Mouse (Mus musculus): ENCODE measurements around the gene Lrmda.
A peak's percentile ranks its signal among the peaks of the same experiment; 100 is the strongest.

Gene Lrmda

DNA sequence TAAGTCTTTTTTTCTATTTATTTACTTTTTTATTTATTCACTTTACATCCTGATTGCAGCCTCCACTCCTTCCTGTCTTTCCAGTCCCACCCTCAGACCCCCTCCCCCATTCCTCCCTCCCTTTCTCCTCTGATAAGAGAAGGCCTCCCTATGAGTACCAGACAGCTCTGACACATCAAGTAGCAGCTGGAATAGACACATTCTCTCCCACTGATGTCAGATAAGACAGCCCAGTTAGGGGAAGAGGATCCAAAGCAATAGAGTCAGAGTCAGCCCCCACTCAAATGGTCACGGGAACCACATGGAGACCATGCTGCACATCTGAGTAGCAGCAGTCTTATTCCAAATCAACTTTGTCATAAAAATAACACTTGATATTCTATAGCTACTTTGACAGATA lies 700.5 kb downstream of the Lrmda start:
- DNase-seq (ENCODE audit: low spot score in 2 of 2), result no peak

DNA sequence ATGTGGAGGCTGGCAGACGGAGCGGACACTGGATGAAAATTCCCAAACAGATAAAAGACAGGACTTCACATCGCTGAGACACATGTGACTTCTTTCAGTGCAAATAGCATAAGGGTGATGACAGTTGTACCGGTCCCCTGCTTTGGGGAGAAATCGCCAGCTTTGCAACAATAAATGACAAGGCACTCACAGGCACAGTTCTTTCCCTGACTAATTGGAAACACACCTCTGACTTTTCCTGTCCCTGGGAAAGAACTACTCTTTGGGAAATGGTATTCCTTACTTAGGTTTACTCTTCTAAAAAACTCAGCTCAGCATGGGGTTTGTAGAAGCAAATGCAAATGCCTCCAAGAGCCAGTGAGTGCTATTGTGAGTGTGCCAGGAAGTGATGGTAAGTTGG lies 702.3 kb downstream of the Lrmda start:
- DNase-seq (ENCODE audit: low spot score in 2 of 2), result no peak

DNA sequence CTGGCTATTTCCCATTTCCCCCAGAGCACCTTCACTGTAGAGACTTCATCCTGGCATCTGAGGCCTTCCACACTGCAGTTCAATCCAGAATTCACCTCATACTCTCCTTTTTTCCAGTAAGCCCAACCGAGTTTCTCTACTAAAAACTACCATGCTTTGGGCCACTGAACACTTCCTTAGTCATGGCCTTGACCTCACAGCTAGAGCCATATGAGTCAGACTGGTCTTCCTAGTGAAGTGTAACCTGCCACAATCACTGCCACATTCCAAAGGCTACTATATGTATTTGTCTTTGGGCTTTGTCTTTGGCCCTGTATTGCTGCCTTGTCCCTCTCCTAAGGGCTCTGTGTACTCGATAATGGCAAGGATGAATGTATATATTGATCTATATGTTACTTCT lies 708.0 kb downstream of the Lrmda start:
- no peak for DNase-seq (ENCODE audit: low spot score in 2 of 2)

DNA sequence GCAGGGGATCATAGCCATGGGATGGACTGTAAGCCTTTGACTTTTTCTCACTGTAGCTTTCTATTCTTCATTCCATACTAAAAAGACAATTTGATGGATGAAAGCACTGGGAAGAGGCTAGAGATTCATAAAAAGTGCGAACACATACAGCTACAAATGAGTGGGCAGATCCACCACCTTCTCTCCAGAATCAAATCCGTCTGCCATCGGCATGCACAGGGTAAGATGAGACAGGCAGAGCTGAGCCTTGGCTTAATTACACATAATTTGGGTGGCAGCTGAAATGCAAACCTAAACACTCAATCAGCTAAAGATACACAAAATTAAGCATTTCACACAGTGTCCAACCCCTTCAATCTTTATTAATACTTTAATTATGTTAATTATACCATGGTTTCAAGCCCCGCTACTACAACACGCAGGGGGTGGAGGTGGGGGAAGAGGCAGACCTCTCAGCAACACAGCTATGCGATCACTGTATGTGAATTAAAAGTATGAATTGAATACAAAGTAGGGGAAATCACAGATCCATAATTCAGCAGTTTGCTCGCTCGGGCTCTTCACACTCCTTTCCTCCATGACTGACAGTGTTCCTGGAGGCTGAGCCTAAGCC lies 709.2 kb downstream of the Lrmda start:
- no peak for DNase-seq (ENCODE audit: low spot score in 2 of 2)

DNA sequence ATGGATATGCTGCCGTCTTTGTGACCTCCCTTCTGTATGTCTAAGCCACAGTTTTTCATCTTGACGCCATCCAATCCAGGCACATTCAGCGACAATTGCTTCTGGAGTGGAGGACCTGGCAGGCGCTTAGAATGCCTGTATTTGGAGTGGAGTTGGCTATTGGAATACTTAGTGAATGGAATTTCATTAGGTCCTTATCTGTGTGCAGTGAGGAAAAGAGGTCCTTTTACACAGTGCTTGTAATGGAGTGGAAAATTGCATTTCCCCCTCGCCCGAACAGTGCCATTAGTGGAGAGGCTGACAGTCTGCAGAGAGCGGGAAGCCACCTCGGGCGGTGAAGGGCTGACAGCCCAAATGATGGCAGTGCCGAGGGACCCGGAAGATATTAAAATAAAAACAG lies 719.1 kb downstream of the Lrmda start:
- DNase-seq (ENCODE audit: low spot score in 2 of 2), result no peak

DNA sequence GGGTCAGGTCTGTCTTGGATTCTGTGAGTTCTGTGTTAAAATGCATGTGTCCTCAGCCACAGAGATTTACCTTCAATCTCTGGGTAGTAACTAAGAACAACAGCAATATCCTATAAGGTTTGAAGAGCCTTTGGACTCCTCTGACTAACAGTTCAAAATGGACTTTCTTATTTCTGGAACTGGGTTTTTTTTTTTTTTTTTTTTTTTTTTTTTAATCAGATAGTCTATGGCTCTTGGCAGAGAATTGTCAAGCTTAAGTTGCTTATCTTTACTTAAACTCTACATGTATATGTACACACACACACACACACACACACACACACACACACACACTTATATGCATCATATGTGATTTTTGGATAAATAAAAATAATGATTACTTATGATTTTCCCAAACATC lies 723.0 kb downstream of the Lrmda start:
- no peak for DNase-seq (ENCODE audit: low spot score in 2 of 2)

DNA sequence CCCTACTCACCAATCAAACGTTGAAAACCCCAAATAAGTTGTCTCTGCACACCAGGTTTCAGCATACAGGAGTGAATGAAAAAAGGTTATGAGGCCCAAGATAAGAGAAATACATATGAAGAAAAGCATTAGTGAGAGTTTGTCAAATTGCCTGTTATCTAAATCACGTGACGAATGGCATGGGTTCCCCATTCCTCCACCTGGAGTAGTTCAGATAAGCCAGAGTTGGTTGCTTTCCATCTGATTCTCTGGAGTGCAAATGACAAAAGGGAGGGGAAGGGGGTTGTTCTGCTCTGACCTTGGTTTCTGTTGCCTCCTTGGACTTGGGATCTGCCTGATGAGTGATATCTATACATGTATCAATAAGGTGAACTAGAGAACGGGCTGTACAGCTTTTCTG lies 723.8 kb downstream of the Lrmda start:
- no peak for DNase-seq (ENCODE audit: low spot score in 2 of 2)

DNA sequence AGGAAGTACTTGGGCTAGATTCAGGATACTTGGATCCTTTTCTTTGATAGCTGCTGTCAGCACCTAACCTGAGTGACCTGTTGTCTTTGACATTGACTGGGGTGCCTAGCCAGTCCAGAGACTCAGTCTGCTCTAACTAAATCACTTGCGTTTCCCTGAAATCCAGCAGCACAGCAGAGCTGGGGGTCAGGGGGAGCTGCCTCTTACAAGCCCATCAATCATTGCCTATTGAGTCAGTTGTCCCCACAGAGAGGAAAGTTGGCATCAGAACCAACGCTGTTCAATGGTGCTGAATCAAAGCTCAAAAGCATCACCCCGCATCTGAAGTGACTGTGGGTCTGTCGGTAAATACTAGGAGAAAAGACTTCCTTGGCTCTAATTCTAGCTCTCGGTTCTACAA lies 725.2 kb downstream of the Lrmda start:
- no peak for DNase-seq (ENCODE audit: low spot score in 2 of 2)

GRCm38 (mm10) chr14:22745263-22745881 lies 725.9 kb downstream of the Lrmda start:
- DNase-seq (ENCODE audit: low spot score in 2 of 2), result no peak

DNA sequence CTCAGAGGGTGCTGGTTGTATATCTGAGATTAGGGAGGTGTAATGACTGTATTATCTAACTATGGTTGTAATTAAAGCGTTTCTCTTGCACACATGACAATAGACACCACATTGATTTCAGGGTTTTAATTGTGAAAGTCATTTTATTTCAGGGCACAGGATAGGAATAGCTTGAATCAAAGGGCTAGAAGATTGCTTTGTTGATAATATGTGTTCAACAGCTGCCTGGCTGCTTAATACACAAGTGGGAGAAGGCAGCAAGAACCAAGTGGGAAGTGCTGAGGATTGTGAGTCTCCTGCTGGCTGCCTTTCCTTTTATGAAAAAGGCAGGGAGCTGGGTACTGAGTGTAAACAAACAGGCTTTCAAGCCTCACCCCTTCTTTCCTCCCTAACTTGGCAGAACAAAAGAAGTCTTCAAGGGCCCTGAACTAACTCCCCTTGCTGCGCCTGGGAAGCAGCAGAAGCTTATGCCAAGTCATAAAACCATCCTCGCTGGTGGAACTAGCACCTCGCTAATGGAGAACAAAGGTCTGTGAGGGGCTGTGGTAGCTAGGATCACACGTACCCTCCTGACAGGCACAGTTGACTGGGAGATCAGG lies 726.5 kb downstream of the Lrmda start:
- peak in 1 of 2 experiments; percentile 17 for DNase-seq (ENCODE audit: low spot score in 2 of 2)

GRCm38 (mm10) chr14:22747816-22748215 lies 728.3 kb downstream of the Lrmda start:
- no peak for DNase-seq (ENCODE audit: low spot score in 2 of 2)

- DNase-seq (ENCODE audit: low spot score in 2 of 2), result no peak
These were observed 730.9 kb downstream of the Lrmda start for GRCm38 (mm10) chr14:22750409-22750808.

GRCm38 (mm10) chr14:22751290-22751689 lies 731.8 kb downstream of the Lrmda start:
- DNase-seq (ENCODE audit: low spot score in 2 of 2), result peak in 1 of 2 experiments; percentile 21

GRCm38 (mm10) chr14:22754633-22755032 lies 735.1 kb downstream of the Lrmda start:
- DNase-seq (ENCODE audit: low spot score in 2 of 2), result no peak

GRCm38 (mm10) chr14:22757493-22757892 lies 738.0 kb downstream of the Lrmda start:
- DNase-seq (ENCODE audit: low spot score in 2 of 2), result no peak

DNA sequence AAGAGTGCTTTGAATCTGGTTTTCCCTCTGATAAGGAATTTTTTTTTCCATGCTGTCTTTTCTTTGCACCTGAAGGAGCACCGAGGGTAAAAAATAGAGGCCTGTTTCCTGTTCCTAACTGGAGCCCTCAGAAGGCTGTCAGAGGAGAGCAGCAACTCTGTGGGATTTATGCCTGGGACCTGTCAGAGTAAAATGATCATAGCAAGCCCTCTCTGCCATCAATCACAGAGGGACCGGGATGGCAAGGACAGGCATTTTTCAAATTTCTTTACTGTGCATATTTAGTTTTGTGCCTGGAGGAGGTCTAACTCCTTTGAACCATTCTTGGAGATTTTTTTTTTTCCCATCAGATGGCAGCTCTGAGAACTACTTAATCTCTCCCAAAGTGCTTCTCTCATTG lies 739.7 kb downstream of the Lrmda start:
- DNase-seq (ENCODE audit: low spot score in 2 of 2), result no peak

DNA sequence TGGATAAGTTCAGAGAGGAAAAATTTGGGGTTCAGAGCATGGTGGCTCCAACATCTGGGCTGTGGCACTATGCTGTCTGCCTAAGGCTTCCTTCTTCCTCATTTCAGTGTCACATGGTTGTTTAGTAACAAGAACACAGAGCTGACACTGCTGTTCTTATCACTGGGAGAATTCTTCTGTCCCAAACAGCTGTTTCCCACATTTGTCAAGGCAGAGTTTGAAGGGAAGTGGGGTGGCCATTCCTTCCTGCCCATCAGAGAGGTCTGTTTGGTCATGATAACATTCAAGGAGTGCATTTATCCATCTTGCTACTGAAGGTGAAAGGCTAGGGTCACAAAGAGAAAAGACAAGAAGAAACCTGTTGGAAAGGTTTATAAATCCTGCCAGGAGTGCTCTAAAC lies 740.2 kb downstream of the Lrmda start:
- DNase-seq (ENCODE audit: low spot score in 2 of 2), result no peak

- peak; percentile 70 to 76 for DNase-seq (ENCODE audit: low spot score in 2 of 2)
These were observed 740.9 kb downstream of the Lrmda start for GRCm38 (mm10) chr14:22760241-22761039.

- no peak for DNase-seq (ENCODE audit: low spot score in 2 of 2)
These were observed 762.2 kb downstream of the Lrmda start for GRCm38 (mm10) chr14:22781709-22782108.

DNA sequence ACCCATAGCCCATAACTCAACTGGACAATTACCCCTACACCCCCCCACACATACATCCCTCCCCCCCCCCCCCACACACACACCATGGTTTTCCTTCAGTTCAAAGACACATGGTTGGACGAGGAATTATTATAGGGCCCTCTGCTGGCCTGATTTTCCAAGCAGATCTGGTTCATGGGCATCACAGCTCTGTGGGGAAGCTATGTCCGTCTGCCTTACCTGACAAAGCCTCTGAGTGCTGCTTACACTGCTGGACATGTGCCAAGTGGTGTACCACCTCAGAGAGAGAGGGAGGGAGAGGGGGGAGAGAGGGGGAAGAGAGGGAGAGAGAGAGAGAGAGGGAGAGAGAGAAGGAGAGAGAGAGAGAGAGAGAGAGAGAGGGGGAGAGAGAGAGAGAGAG lies 762.9 kb downstream of the Lrmda start:
- DNase-seq (ENCODE audit: low spot score in 2 of 2), result no peak

DNA sequence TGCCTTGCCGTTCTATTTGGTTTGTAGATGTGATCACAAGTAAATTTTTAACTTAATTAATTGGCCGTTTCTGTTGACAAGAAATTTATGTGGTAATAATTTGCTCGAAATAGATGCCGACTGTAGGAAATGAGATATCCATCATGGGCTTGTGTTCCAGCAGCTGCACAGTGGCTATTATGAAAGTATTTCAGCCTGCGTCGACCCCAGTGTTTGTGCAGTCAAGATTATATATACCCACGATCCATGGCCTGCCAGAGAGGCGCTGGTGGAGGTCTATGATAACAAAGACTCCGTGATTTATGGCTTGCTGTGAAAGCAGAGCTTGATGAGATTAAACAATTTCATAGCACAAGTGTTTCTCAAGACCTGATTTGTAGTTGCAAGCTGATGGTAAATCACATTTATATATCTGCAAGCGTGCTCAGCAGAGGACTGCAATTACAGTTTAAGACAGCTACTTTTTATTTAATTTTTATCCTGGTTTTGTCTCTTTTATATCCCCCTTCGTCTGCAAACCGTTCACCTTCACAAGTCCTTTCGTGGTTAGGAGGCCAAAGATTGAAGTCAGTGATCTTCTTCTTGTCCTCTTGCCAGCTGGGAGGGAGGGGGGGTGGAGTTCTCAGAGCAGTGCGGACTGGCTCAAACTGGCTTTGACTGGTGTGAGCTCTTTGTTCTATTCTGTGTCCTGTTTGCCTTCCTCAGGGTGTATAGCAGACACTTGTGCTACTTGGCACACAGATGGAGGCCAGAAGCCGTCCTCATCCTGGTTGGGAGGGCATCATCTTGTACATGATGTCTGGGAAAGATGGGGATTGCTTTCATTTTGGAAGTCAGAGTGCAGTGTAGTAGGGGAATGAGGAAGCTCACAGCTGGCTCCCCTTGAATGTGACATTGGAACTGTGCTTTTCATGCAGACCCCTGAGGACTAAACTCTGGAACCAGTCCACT lies 764.0 kb downstream of the Lrmda start:
- DNase-seq (ENCODE audit: low spot score in 2 of 2), result peak in 1 of 2 experiments; percentile 42
